Mouse (Mus musculus) liver, embryonic 14.5 days (tissue): ENCODE measurements at regions not wholly inside any gene's neighbourhood (a gene's known extent, or its start where the extent isn't known, plus 50 kb on each side); places are given as distances from the start of the nearest gene placed in this dataset.

Experiments
- CTCF ChIP-seq: IDR thresholded peaks from 2 replicates; pipeline ENCODE4 v1.5.1; 2016; ENCODE audit warnings: antibody characterized with exemption, low read depth, control low read depth
- EP300 ChIP-seq: IDR thresholded peaks from 2 replicates; pipeline ENCODE4 v1.6.1; 2016; ENCODE audit warnings: antibody characterized with exemption, low read depth

DNA sequence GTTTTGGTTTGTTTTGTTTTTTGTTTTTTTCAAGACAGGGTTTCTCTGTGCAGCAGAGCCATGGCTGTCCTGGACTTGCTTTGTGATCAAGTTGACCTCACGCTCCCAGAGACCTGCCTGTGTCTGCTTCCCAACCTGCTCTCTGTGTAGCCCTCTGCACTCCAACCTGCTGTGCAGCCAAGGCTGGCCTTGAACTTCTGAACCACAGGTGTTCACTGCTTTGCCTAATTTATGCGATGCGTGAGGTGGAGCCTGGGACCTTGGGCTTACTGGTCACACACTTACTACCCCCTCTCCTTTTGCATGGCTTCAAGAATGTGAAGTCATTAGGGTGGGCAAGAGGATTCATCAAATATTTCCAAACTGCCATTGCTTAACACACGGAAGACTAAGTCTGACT, 354.6 kb downstream of the Fam19a5 start:
- TF ChIP-seq CTCF (no peak), EP300 (no peak)
